Mouse (Mus musculus) heart, adult 2 months (tissue): ENCODE measurements around the gene Vinac1. TPM values are rescaled to one million over a fixed set of nuclear protein-coding genes. Genes with fewer than 3 reads are reported as not detected.

Source experiments
- DNase-seq, 2 experiments: peaks; one replicate each; pipeline ENCODE4 v3.0.0; 2021
- H3K27ac ChIP-seq: fragments of 200-600 bp; 2 replicates; pipeline ENCODE4 v1.8.1; 2022
- H3K27me3 ChIP-seq: fragments of 200-500 bp; 2 replicates; pipeline ENCODE4 v1.6.1; 2012; ENCODE audit warnings: mild to moderate bottlenecking, low read length, inconsistent platforms, mixed read lengths; ENCODE audit not compliant: control insufficient read depth, insufficient read depth
- H3K36me3 ChIP-seq: fragments of 200-500 bp; 2 replicates; pipeline ENCODE4 v1.6.1; 2012; ENCODE audit warnings: low read length, inconsistent platforms; ENCODE audit not compliant: control insufficient read depth, insufficient read depth
- H3K4me1 ChIP-seq: fragments of 200-500 bp; 2 replicates; pipeline ENCODE4 v1.6.1; 2011; ENCODE audit warnings: low read length; ENCODE audit not compliant: control insufficient read depth, insufficient read depth
- H3K4me3 ChIP-seq: fragments of 200-600 bp; 2 replicates; pipeline ENCODE4 v1.8.1; 2022
- H3K79me2 ChIP-seq: fragments of 200-500 bp; replicated peaks from 2 replicates; pipeline ENCODE4 v1.6.1; 2012; ENCODE audit warnings: mild to moderate bottlenecking, inconsistent platforms, low read length, moderate library complexity, mixed read lengths; ENCODE audit not compliant: control insufficient read depth, insufficient read depth
- H3K9ac ChIP-seq: fragments of 200-500 bp; 2 replicates; pipeline ENCODE4 v1.6.1; 2012; ENCODE audit warnings: low read depth, mild to moderate bottlenecking, control low read depth, inconsistent platforms, low read length, mixed read lengths
- CTCF ChIP-seq: fragments of 200-600 bp; IDR thresholded peaks from 2 replicates; pipeline ENCODE4 v1.8.1; 2022; ENCODE audit warnings: antibody characterized with exemption, mild to moderate bottlenecking, moderate library complexity
- EP300 ChIP-seq: fragments of 200-500 bp; IDR thresholded peaks from 2 replicates; pipeline ENCODE4 v1.6.1; 2011; ENCODE audit warnings: low read depth, low read length, control low read depth; ENCODE audit not compliant: insufficient read depth
- POLR2A ChIP-seq: fragments of 200-500 bp; IDR thresholded peaks from 2 replicates; pipeline ENCODE4 v1.6.1; 2011; ENCODE audit warnings: mild to moderate bottlenecking, low read depth, low read length, control low read depth; ENCODE audit not compliant: insufficient read depth
- WGBS: fragments of 180-500 bp; shearing (Covaris S2); methylation state at CpG from one replicate; pipeline ENCODE4 v1.1.7; 2018; 5-methylcytosine and 5-hydroxymethylcytosine counted together
- intact Hi-C: fragments of 180-260 bp; cut with DNase I; formaldehyde crosslinking; loops from one replicate; pipeline ENCODE4 v1.15.1; 2025
- polyA plus RNA-seq: library from polyadenylated mRNA; depleted of rRNA; stranded (reverse); fragments of >200 nt; gene quantifications from 2 replicates; pipeline ENCODE4 v1.2.3, GENCODE M21; 2012
- total RNA-seq, 2 experiments: library from RNA; stranded (reverse); gene quantifications; 2 replicates each; pipeline ENCODE4 v1.2.3; 2021

Gene Vinac1
- total and polyA plus RNA-seq, 3 experiments: 0.06 TPM; not detected in 2

DNA sequence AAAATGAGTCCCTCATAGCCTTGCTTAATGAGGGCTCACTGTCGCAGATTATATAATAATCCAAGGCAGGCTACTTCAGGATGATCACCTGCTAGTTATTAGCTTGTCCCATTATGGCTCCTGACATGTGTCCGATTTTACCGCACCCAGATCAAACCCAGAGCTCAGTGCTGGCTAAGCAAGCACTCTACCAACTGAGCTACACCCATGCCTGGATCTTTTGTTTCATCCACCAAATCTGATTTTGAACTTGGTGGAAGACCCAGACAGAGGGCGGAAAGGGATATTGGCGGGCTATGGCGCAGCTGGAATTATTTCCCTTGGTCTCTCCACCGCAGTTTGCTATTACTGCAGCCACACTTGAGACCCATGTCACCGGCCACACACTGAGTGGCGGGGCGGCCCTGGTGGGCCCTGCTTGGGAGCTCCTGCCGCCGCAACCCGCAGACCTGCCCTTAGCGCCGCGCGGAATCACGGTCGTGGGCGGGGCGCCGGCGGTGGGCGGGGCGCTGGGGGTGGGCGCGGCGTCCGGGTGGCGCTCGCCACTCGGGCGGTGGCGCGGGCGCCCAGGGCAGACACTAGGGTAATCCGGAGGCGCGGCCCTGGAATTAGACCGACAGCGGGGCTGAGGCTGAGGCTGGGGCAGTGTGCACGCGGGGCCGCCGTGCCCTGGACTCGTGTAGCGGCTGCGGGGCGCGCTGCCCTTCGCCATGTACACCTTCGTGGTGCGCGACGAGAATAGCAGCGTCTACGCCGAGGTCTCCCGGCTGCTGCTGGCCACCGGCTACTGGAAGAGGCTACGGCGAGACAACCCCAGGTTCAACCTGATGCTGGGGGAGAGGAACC lies 17.7 kb upstream of the Vinac1 start, which contains the start of gene Ttl:
Gene Ttl (plus strand): TSS at position 506 of the 846 bp plus-strand sequence.
- intact Hi-C loops: loop anchor here (1.0 to 5.0 kb wide), 3 partner anchors 64 to 118 kb away; partner anchors contain the start of genes Chchd5, Gm10762 and Zc3h6
- H3K9ac ChIP-seq: peak within 1 kb of the TSS; percentile 96
- WGBS: 1% methylated on average over 59 of the region's 62 CpGs
- no peaks in the 10 kb centered on the region for H3K4me1 ChIP-seq
- TF ChIP-seq CTCF (no peak; the same call in 1 of the 2 replicates), POLR2A (peak; percentile 86)
- DNase-seq: peak; percentile 89 to 92
- H3K36me3 ChIP-seq: no peaks in the 10 kb centered on the region; the same call in 1 of the 2 replicates
- peak within 1 kb of the TSS; percentile 85 for H3K4me3 ChIP-seq
- no peaks in the 10 kb centered on the region for H3K27me3 ChIP-seq
- 0 out of 2 replicates have a peak, but pooled peaks cover 2% of the 10 kb centered on the region for H3K79me2 ChIP-seq
- H3K27ac ChIP-seq: peak within 1 kb of the TSS; percentile 79

DNA sequence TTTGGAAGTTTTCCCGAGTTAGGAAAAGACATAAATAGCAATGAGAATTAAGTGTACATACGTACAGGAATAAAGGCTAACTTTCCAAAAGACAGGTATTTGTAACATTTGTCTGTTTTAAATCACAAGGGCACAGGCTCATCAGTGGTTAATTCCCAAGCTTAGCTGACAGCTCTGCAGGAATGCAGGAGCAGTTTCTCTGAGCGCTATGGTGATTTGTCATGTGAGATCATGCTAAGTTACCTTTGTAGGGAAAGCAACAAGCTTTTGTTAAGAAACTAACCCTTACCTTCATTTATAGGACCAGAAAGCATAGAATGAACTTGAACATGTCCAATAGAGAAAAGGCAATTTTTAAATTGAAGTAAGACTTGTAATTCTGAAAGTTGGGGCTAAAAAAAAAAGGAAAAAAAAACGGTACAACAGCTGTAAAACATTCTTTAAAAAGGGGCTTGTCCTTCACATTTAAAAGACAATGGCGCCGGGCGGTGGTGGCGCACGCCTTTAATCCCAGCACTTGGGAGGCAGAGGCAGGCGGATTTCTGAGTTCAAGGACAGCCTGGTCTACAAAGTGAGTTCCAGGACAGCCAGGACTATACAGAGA lies 13.6 kb upstream of the Vinac1 start:
- H3K79me2 ChIP-seq: no peaks in the 10 kb centered on the region
- no peaks in the 10 kb centered on the region for H3K36me3 ChIP-seq
- H3K27me3 ChIP-seq: no peaks in the 10 kb centered on the region
- intact Hi-C loops: no loop called here
- no peak overlapping the region for H3K27ac ChIP-seq
- no peak for DNase-seq
- no peak for TF ChIP-seq POLR2A
- no peak for TF ChIP-seq EP300
- no peak for TF ChIP-seq CTCF
- WGBS: 75% methylated on average over 10 of the region's 10 CpGs
- H3K4me1 ChIP-seq: no peaks in the 10 kb centered on the region
- no peak overlapping the region for H3K9ac ChIP-seq
- no peak overlapping the region for H3K4me3 ChIP-seq

DNA sequence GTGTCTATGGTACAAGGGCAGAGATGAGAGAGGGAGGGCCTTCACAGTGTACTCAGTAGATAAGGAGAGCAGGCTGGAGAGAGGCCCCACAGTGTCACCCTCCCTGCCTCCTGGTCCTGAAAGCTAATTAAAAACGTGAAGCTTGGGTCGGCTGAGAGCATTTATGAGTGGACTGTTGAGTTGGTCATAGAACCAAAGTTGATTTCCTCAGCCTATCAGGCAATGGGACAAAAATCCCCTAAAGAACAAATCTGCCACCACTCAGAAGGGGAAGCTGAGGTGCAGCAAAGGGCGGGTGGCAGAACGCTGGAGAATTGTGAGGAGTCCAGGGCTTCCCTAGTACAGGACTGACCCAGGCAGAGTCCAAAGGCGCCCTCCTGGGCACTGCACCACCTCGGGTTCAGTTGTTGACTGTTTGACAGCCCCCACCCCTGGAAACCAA lies 10.0 kb upstream of the Vinac1 start:
- DNase-seq: no peak
- Histone ChIP-seq H3K4me3 (no peak overlapping the region), H3K27ac (no peak overlapping the region), H3K9ac (no peak overlapping the region), H3K36me3 (no peaks in the 10 kb centered on the region), H3K27me3 (no peaks in the 10 kb centered on the region), H3K79me2 (no peaks in the 10 kb centered on the region), H3K4me1 (no peaks in the 10 kb centered on the region)
- 76% methylated on average over 6 of the region's 6 CpGs for WGBS
- intact Hi-C loops: no loop called here
- TF ChIP-seq POLR2A (no peak), CTCF (no peak), EP300 (no peak)

DNA sequence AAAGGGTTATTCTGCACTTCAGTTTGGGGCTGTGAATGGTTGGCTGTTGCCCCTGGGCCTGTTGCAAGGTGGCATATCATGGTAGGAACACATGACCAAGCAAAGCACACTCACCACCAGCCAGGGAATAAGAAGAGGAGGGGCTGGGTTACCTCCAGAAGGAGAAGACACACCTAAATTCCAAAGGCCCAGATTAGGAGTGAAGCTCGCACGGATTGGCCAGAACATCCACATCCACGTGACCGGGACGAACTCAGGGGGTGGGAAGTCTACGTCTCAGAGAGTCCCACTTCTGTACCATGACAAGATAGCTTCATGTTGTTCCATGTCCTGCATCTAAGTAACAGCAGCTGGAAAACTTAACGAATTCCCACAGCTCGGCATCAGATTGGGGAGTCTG lies 9.3 kb upstream of the Vinac1 start:
- no peak overlapping the region for H3K4me3 ChIP-seq
- no peak for TF ChIP-seq CTCF
- no peak for TF ChIP-seq EP300
- TF ChIP-seq POLR2A: no peak
- WGBS: 95% methylated on average over 8 of the region's 8 CpGs
- no peaks in the 10 kb centered on the region for H3K4me1 ChIP-seq
- no peaks in the 10 kb centered on the region for H3K79me2 ChIP-seq
- no peak overlapping the region for H3K9ac ChIP-seq
- H3K36me3 ChIP-seq: no peaks in the 10 kb centered on the region
- no peaks in the 10 kb centered on the region for H3K27me3 ChIP-seq
- H3K27ac ChIP-seq: no peak overlapping the region
- intact Hi-C loops: no loop called here
- DNase-seq: no peak

DNA sequence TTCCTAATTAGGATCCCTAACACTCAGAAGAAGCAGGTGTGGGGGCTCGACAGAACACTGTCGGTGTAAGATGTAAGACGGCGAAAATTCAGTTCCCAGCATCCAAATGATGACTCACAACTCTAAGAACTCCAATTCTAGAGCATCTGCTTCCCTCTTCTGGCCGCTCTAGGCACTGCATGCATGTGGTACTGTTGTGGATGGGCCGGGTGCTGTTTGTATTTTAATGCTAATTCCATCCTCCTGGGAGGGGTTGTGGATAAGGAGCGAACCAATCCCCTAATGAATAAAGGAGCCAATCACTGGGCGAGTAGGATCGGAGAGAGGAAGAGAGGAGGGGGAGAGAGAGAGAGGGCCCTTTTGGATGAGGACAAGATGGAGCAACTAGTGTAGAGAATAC lies 8.6 kb upstream of the Vinac1 start:
- no peaks in the 10 kb centered on the region for H3K27me3 ChIP-seq
- peak in 1 of 2 experiments; percentile 35 for DNase-seq
- H3K9ac ChIP-seq: no peak overlapping the region
- no peaks in the 10 kb centered on the region for H3K79me2 ChIP-seq
- TF ChIP-seq POLR2A (no peak), CTCF (peak; percentile 70)
- H3K4me1 ChIP-seq: no peaks in the 10 kb centered on the region
- no peaks in the 10 kb centered on the region for H3K36me3 ChIP-seq
- 49% methylated on average over 9 of the region's 9 CpGs for WGBS
- H3K4me3 ChIP-seq: no peak overlapping the region
- H3K27ac ChIP-seq: no peak overlapping the region
- intact Hi-C loops: no loop called here

DNA sequence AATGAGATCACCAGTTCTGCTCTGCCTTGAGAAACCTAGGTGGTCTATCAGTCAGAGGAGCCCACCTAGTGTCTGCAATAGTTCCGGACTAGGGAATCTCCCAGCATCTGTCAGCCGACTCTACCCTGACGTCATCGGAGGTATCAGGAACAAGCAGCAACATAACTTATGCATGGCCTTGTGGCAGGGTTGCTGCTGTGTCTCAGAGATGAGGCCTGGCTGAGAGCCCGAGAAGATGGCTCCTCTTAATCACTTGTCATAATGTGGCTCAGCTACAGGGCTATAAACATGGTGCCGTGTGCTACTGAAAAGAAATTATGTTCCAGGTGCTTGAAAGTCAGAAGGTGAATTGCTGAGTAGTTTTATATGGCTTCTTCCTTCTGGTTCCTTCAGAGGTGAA lies 7.8 kb upstream of the Vinac1 start:
- Histone ChIP-seq H3K36me3 (no peaks in the 10 kb centered on the region), H3K27me3 (no peaks in the 10 kb centered on the region), H3K9ac (no peak overlapping the region), H3K27ac (no peak overlapping the region), H3K79me2 (no peaks in the 10 kb centered on the region), H3K4me3 (no peak overlapping the region), H3K4me1 (no peaks in the 10 kb centered on the region)
- intact Hi-C loops: no loop called here
- no peak for TF ChIP-seq POLR2A
- no peak for TF ChIP-seq EP300
- no peak for TF ChIP-seq CTCF
- no peak for DNase-seq
- WGBS: 86% methylated on average over 6 of the region's 6 CpGs
